Mouse (Mus musculus) left cerebral cortex, adult 11 months (tissue): ENCODE data around the gene Atp1a2.

Experiments used
- DNase-seq: peaks from one replicate; pipeline ENCODE4 v3.0.0; 2022; ENCODE audit warnings: low spot score

The Atp1a2 gene

DNA sequence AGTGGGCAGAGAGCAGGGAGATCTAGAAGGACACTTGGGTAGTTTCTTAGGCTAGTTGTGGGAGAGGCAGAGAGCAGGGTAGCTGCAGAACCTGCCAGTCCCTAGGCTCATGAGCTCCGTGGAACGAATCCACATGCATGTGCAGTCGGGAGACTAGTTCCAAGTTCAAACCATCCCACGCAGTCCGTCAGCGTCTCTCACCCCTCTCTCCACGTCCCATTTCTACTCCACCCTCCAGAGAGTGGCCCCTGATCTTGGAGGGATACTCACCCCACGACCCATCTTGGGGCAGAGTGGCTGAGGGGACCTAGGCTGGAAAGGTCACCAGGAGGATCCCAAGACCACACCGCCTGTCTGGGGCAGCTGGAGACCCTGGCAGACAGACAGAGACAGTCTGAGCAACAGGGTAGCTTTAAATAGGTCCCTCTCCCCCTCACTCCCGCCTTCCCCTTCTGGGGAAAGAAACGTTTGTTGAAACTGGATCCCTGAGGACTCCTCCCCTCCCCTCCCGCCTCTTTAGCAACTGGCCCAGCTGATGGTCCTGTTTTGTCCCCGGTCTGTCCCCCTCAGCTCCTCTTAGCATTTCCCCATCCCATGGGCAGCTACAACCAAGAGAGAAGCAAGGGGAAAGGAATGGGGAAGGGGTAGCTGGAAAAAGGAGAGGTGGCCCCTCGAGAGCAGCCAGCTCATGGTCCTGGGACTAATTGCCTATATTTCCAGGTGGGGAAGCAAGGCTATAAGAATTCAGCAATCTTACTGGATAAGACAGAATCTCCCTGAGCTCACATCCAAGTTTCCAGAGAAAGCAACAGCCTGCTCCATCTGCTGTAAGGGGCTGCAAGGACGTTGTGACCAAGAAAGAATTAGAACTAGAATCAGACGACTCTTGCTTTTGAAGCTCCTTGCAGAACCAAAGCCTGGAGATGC is at the start of gene Atp1a2:
Gene Atp1a2, minus strand, starts transcription at position 454 of the 927 bp plus-strand sequence.
- DNase-seq: no peak

DNA sequence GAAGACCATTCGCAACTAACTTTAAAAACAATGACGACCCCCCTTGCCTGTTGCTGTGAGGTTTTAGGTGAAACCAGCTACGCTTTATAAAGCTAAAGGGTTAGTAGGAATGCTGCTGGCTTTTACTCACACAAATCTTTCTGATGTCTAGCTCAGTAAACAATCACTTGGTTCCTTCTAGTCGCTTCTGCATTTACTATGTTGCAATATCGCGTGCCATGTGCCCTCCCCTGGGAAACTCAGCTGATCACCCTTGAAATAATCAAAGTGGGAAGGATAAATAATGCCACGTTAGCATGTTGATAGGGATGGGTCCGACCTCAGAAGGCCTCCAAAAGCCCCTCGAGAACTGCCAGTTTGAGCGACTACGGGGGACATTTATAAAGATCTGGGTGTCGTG is 49.5 kb upstream of the Atp1a2 start:
- no peak for DNase-seq

DNA sequence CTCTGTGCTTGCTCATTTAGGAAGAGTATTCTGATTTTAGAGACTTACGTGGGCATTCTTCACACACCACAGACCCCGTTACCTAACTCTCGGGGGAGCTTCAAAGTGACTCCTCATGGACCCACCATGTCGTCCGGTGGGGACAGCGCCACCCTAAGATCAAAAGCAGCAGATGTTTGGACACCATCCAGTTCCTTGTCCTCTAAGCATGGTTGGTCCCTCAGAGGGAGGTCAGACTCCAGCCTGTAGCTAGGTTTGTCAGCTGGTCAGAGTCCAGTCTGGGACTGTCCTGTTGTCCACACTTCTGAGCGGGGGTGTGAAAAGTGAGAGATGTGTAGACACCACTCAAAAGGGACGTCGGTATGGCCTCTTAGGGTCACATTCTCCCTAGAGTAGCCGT is 48.8 kb upstream of the Atp1a2 start:
- DNase-seq: no peak

DNA sequence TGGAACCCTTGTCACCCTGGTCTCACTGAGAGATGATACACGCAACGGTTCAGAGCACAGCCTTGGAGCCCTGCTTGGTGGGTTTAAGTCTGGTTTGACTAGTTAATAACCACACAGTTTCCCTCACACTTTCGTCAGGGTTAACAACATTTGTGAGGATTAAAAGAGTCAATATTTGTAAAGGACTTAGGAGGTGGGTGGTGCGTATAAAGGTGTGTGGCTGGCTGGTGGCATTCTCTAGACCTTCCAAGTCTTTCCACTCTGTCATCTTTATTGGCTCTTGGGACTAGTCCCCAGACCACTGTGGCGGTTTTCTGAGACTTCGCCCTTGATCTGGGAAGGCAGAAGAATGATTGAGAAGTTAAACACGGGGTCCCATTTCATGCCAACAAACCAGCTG is 47.0 kb upstream of the Atp1a2 start:
- no peak for DNase-seq

GRCm38 (mm10) chr1:172343914-172344313 is 46.0 kb upstream of the Atp1a2 start:
- DNase-seq: no peak

GRCm38 (mm10) chr1:172342729-172343128 is 44.9 kb upstream of the Atp1a2 start:
- no peak for DNase-seq

GRCm38 (mm10) chr1:172341386-172341785 is 43.5 kb upstream of the Atp1a2 start:
- DNase-seq: no peak

GRCm38 (mm10) chr1:172340729-172341321 is 43.0 kb upstream of the Atp1a2 start, which contains the start of gene Kcnj10:
TSS of gene Kcnj10 (plus strand) at chr1:172341210.
- DNase-seq: peak; percentile 79

- DNase-seq: no peak
These were observed 39.7 kb upstream of the Atp1a2 start for GRCm38 (mm10) chr1:172337411-172338185.

- no peak for DNase-seq
These were observed 37.9 kb upstream of the Atp1a2 start for GRCm38 (mm10) chr1:172335804-172336203.

DNA sequence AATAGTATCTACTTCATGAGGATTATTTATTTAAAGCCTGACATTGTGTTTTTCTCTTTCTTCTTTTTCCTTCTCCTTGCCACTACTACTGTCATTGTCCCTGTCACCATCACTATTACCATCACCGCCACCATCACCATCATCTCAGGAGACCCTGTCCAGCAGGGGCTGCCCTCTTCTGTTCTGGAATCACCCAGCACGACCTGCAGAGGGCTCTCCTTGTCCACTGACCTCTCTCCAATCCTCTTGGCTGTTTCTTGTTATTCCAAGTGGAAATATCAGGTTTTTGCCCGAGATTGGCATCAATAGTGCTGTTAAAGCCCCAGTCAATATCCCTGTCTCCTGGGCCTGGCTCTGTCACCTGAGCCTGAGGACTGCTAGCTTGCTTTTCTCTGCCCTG is 35.6 kb upstream of the Atp1a2 start:
- no peak for DNase-seq

DNA sequence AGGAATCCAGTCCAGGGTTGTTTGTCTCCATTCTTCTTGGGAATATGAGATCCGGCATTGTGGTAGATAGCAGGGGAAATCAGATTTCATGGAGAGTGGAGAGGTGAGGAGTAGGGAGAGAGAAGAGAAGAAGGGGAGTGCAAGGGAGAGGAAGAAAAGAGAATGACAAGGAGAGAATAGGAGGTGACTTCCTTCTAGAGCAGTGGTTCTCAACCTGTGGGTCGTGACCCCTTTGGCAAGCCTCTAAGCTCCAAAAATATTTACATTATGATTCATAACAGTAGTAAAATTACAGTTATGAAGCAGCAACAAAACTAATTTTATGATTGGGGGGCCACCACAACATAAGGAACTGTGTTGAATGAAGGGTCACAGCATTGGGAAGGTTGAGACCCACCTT is 35.1 kb upstream of the Atp1a2 start:
- DNase-seq: no peak

GRCm38 (mm10) chr1:172331422-172331947 is 33.6 kb upstream of the Atp1a2 start:
- no peak for DNase-seq

GRCm38 (mm10) chr1:172329616-172330015 is 31.8 kb upstream of the Atp1a2 start:
- no peak for DNase-seq

GRCm38 (mm10) chr1:172329131-172329530 is 31.3 kb upstream of the Atp1a2 start, which contains the start of gene Kcnj9:
TSS of gene Kcnj9 (minus strand) at chr1:172329318.
- no peak for DNase-seq

DNA sequence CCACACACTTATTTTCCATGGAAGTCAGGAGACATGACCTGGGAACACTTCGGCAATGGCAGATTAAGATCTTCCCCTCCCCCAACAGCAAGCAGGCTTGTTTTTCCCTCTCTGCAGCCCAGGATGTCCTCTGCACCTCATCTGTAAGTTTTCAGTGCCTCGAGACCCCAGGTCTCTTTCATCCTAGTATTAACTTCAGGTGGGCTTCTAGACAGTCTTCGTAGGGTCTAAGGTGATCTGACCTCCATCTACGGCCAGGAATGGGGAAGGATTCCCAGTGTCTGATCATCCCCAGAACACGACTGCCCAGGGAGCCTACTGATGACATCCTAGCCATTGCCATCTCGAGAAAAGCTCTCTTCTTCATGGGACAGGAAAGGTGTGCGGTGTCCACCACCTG is 30.6 kb upstream of the Atp1a2 start:
- DNase-seq: no peak

- no peak for DNase-seq
These were observed 30.2 kb upstream of the Atp1a2 start for GRCm38 (mm10) chr1:172328041-172328440.

DNA sequence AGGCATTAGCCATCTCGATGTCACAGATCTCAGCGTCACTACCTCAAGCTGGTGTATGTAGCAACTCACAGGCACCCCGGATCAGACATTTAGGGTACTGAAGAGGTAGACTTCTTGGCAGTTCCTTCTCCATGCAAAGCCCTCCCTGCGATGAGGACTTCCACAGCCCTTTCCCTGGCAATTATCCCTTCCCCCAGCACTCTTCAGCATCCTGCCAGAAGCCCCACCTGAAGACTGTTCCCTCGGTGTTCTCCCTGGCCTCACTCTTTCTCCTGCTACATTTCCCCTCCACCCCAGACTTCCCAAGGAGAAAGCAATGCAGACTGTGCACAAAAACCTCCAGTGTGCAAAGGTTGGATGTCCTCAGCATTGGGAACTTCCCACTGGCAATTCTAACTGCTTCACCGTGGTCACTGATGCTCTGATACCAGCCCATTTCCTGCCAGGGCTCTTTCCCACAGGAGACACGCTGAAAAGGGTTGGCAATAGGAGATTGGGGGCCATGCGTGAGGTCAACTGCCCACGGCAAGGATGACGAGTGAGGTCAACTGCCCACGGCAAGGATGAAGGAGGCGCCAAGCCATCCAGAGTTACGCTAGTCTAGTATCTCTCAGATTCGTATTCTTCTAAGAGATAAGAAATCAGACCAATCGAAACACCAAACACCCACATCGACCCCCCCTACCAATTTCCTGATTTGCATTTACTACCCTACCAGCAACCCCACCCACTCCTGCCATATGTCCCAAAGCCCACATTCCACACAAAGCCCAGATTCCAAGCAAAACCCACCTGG is 29.5 kb upstream of the Atp1a2 start:
- DNase-seq: no peak

DNA sequence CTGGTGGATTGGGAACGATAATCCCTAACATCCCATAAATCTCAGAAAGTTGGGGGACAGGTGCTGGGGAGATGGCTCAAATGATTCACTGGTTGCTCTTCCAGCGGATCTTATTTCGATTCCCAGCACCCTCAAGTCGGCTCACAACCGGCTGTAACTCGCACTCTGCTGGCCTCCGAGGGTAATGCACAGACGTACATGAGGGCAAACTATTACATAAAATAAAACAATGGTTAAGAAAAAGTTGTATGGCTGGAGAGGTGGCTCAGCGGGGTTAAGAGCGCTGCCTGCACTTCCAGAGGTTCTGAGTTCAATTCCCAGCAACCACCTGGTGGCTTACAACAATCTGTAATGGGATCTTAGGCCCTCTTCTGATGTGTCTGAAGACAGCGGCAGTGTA is 28.8 kb upstream of the Atp1a2 start:
- DNase-seq: no peak

- no peak for DNase-seq
These were observed 28.0 kb upstream of the Atp1a2 start for GRCm38 (mm10) chr1:172325680-172326535.
